ENCODE assay signal across 8 mouse cellular contexts in genomic region chr9:82976936-82977335, GRCm38 (mm10). TPM values are rescaled to one million over a fixed set of nuclear protein-coding genes. Genes with fewer than 3 reads are reported as not detected.
A peak's percentile ranks its signal among the peaks of the same experiment; 100 is the strongest.
DNase-seq lines count a peak whose midpoint lies in the region; ATAC-seq lines count a peak whose summit lies in the region.

No protein-coding gene starts in this region.

- no peak overlapping the region for H3K4me3 ChIP-seq in neural tube, embryonic 15.5 days (replicated peaks)

- WGBS in neural tube, embryonic 15.5 days = 4% methylated on average over 5 of the region's 5 CpGs

- intact Hi-C loops in heart, postnatal 10 days (cut with DNase I) = loop anchor here (2.0 to 10.0 kb wide), 3 partner anchors 170 to 378 kb away; partner anchors contain the start of gene Hmgn3
- intact Hi-C loops in left cerebral cortex, postnatal 4 days (cut with DNase I) = loop anchor here (10.0 kb wide), 2 partner anchors 168 to 398 kb away; partner anchors contain the start of gene Hmgn3

- H3K27me3 ChIP-seq in neural tube, embryonic 15.5 days (replicated peaks) = no peaks in the 10 kb centered on the region

- H3K9ac ChIP-seq in neural tube, embryonic 15.5 days (replicated peaks) = peak overlapping the region; percentile 90

- no peaks in the 10 kb centered on the region for H3K36me3 ChIP-seq in neural tube, embryonic 15.5 days

- no peak for ATAC-seq in neural tube, embryonic 15.5 days (ENCODE audit: low FRiP score)
- no peak for ATAC-seq in inflammation-experienced regulatory T-cells, adult 6 months

- H3K27ac ChIP-seq in neural tube, embryonic 15.5 days (replicated peaks) = peak overlapping the region; percentile 100

- peak; percentile 23 for DNase-seq in gastrocnemius, postnatal 10 days
- DNase-seq in gastrocnemius, postnatal 25 days = no peak
- DNase-seq in MN1 (ENCODE audit: low spot score) = peak; percentile 42
- DNase-seq in embryo, embryonic 11 days = peak; percentile 65
- DNase-seq in heart, postnatal 10 days = peak; percentile 48 to 60
- DNase-seq in left cerebral cortex, postnatal 4 days = peak; percentile 28

- peaks cover 11% of the 10 kb centered on the region for H3K4me1 ChIP-seq in neural tube, embryonic 15.5 days

- peak overlapping the region; percentile 63 for H3K4me2 ChIP-seq in neural tube, embryonic 15.5 days

- H3K9me3 ChIP-seq in neural tube, embryonic 15.5 days (replicated peaks) = no peaks in the 10 kb centered on the region

RNA-seq across cellular contexts. Expression of gene Phip, which starts 1.6 kb away (rescaled TPM):
- total RNA-seq in gastrocnemius, postnatal 10 days (2021) = 10 to 100 TPM; 32.7 to 53.1 TPM
- 10 to 100 TPM; 24.9 to 26.7 TPM for total RNA-seq in gastrocnemius, postnatal 25 days (2021)
- 10 to 100 TPM; 35.2 to 41.7 TPM for total RNA-seq in heart, postnatal 10 days (2021)
- total RNA-seq in left cerebral cortex, postnatal 4 days (2021) = 10 to 100 TPM; 72.2 to 86.3 TPM
- polyA plus RNA-seq in neural tube, embryonic 15.5 days (2015; fragmentation: Nextera tagmentation; extraction: Ambion mirVana) = 71.4 and 74.6 TPM in 2 replicates
- polyA plus RNA-seq in inflammation-experienced regulatory T-cells, adult 6 months (2017; shearing (Covaris generic)) = 100 to 1,000 TPM in 2 of 3 experiments, 10 to 100 TPM in 1; 64.1 to 112 (median 102) TPM
